23 mouse cellular contexts compared by ENCODE assay signal in the genomic region with DNA sequence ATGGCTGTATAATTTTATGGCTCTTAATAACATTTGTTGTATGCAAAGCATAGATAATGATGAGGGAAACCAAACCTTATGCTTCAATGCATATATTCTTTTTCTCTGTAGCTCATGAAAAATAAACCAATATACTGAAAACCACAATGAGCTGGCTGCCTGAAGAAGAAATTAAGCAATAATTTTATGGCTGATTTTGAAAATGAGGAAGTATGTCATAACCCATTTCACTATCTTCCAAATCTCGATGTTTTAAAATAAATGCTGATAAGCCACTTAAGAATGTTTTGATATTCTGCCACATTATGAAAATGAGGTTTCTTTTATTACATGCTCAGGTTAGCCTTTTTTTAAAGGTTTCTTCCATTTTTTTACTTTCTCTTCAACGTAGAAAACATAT.
"Had no signal": no experiment of that assay in that cellular context is flagged by ENCODE, and none has a peak within 500 bp of the region (broad histone marks: within the 10 kb centered on the region; RNA-seq: fewer than 3 reads in every experiment).

No protein-coding gene starts in this region.

- H3K9ac ChIP-seq: limb, embryonic 13.5 days; liver, embryonic 12.5 days; liver, embryonic 15.5 days; lung, embryonic 15.5 days; midbrain, embryonic 12.5 days; midbrain, embryonic 15.5 days; neural tube, embryonic 12.5 days; neural tube, embryonic 15.5 days; stomach, embryonic 15.5 days had no signal

- H3K9me3 ChIP-seq: limb, embryonic 10.5 days; limb, embryonic 13.5 days; liver, embryonic 12.5 days; liver, embryonic 15.5 days; lung, embryonic 15.5 days; midbrain, embryonic 12.5 days; midbrain, embryonic 15.5 days; neural tube, embryonic 12.5 days; neural tube, embryonic 15.5 days; stomach, embryonic 15.5 days had no signal

- ATAC-seq: liver, embryonic 12.5 days; midbrain, embryonic 15.5 days had no signal

- H3K27me3 ChIP-seq: limb, embryonic 13.5 days; liver, embryonic 12.5 days; liver, embryonic 15.5 days; lung, embryonic 15.5 days; midbrain, embryonic 12.5 days; midbrain, embryonic 15.5 days; neural tube, embryonic 12.5 days; neural tube, embryonic 15.5 days; stomach, embryonic 15.5 days had no signal

- H3K4me1 ChIP-seq: limb, embryonic 10.5 days; limb, embryonic 13.5 days; liver, embryonic 12.5 days; liver, embryonic 15.5 days; lung, embryonic 15.5 days; midbrain, embryonic 12.5 days; midbrain, embryonic 15.5 days; neural tube, embryonic 12.5 days; neural tube, embryonic 15.5 days; stomach, embryonic 15.5 days had no signal

- H3K4me2 ChIP-seq: limb, embryonic 13.5 days; liver, embryonic 12.5 days; liver, embryonic 15.5 days; lung, embryonic 15.5 days; midbrain, embryonic 12.5 days; midbrain, embryonic 15.5 days; neural tube, embryonic 12.5 days; neural tube, embryonic 15.5 days; stomach, embryonic 15.5 days had no signal

- DNase-seq: kidney, adult 11 months; kidney, adult 9 months; kidney, postnatal 25 days; layer of hippocampus, postnatal 36 days; liver; lung, adult 18-20 months; lung, postnatal 10 days; lung, postnatal 36 days; retina, postnatal 1 day; right cerebral cortex, postnatal 25 days; spleen, adult 18-20 months; thymus, postnatal 25 days had no signal

- H3K4me3 ChIP-seq: limb, embryonic 10.5 days; limb, embryonic 13.5 days; liver, embryonic 12.5 days; liver, embryonic 15.5 days; lung, embryonic 15.5 days; midbrain, embryonic 12.5 days; midbrain, embryonic 15.5 days; neural tube, embryonic 12.5 days; neural tube, embryonic 15.5 days; stomach, embryonic 15.5 days had no signal

- H3K27ac ChIP-seq: kidney, postnatal 0 days; limb, embryonic 10.5 days; limb, embryonic 13.5 days; liver, embryonic 12.5 days; liver, embryonic 15.5 days; lung, embryonic 15.5 days; midbrain, embryonic 12.5 days; midbrain, embryonic 15.5 days; neural tube, embryonic 12.5 days; neural tube, embryonic 15.5 days; stomach, embryonic 15.5 days had no signal

- H3K36me3 ChIP-seq: limb, embryonic 10.5 days; limb, embryonic 13.5 days; liver, embryonic 12.5 days; liver, embryonic 15.5 days; lung, embryonic 15.5 days; midbrain, embryonic 12.5 days; midbrain, embryonic 15.5 days; neural tube, embryonic 12.5 days; neural tube, embryonic 15.5 days; stomach, embryonic 15.5 days had no signal
